Mouse (Mus musculus) lung, postnatal 0 days (tissue): ENCODE data around the gene Cdh7.

Source experiments
- CTCF ChIP-seq: IDR thresholded peaks from 2 replicates; pipeline ENCODE4 v1.5.1; 2016; ENCODE audit warnings: antibody characterized with exemption, mild to moderate bottlenecking
- EP300 ChIP-seq: IDR thresholded peaks from 2 replicates; pipeline ENCODE4 v1.6.1; 2016; ENCODE audit warnings: antibody characterized with exemption, mild to moderate bottlenecking, control low read depth

DNA sequence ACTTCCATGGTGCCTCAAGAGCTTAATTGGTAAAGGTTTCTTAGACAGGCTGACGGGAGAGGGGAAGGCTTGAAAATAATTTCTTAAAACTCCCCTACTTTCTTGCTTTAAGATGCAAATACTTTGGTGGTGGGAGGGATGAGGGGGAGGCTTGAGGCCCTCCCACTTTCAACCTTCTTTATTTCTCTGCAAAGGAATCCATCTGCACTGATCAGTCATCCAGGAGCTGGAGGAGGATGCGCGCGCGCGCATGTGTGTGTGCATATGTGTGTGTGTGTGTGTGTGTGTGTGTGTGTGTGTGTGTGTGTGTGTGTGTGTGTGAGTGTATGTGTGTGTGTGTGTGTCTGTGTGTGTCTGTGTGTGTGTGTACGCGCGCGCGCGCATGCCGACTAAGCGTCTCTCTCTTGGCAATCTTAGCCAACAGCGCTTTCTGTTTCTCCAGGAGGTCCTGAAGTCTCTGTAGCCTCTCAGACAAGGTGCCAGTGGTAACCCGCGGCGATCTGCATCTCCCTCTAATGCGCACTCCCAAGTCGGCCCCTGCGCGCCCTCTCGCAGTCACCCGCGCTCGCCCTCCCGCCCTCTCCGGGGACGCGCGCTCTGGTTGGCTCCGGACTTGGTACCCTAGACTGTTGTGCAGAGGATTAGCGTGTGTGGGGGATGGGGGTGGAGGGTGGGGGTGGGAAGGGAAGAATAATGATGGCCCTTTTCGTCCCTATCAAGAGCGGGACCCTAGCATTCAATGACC, at the start of gene Cdh7:
- no peak for TF ChIP-seq CTCF
- no peak for TF ChIP-seq EP300
